Mouse (Mus musculus): Measurements from ENCODE around the gene Gramd1b.

- TF ChIP-seq POLR2A (IDR thresholded peaks at IDR 0.05; ENCODE audit: borderline replicate concordance, low read depth, low read length) (no peak), CTCF (IDR thresholded peaks at IDR 0.05; ENCODE audit: low read depth, low read length) (no peak)
Measured at GRCm38 (mm10) chr9:40449610-40450416, 81.4 kb downstream of the Gramd1b start.

All from bone marrow macrophage, adult 2 months (primary cell).